Mouse (Mus musculus): ENCODE data around the gene Pip5k1a. TPM values are rescaled to one million over a fixed set of nuclear protein-coding genes. Genes with fewer than 3 reads are reported as not detected.
"Not testable (repeated sequence)": the region's sequence is repeated elsewhere in the genome, so short reads cannot be mapped to it uniquely, and the experiment has no call there.

Pip5k1a gene
- polyA plus RNA-seq, 1 experiment from 2014 or later: 12.2 TPM

DNA sequence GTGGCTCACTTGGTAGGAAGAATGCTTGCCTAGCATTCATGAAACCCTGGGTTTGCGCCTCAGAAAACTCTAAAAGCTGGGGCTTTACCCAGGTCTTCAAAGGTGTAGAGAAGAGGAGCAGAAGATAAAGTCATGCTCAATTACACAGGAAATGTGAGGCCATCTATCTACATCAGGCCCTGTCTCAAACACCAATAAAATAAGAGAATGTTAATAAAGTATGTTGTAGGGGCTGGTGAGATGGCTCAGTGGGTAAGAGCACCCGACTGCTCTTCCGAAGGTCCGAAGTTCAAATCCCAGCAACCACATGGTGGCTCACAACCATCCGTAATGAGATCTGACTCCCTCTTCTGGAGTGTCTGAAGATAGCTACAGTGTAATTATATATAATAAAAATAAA lies 85.8 kb downstream of the Pip5k1a start:
- WGBS: 93% methylated on average over 5 of the region's 5 CpGs
- H3K36me3 ChIP-seq (ENCODE audit: control insufficient read depth, insufficient read depth, low read length); H3K27me3 ChIP-seq (ENCODE audit: control insufficient read depth, insufficient read depth, low read length); H3K9me3 ChIP-seq (ENCODE audit: control insufficient read depth, low read length); H3K9ac ChIP-seq (replicated peaks; ENCODE audit: low read depth, low read length); H3K4me2 ChIP-seq (ENCODE audit: low read depth, low read length); H3K27ac ChIP-seq (ENCODE audit: low read depth, low read length); H3K4me3 ChIP-seq (ENCODE audit: low read depth, low read length); ATAC-seq (ENCODE audit: low read depth); H3K4me1 ChIP-seq (ENCODE audit: control insufficient read depth, insufficient read depth, low read length): not testable (repeated sequence)

DNA sequence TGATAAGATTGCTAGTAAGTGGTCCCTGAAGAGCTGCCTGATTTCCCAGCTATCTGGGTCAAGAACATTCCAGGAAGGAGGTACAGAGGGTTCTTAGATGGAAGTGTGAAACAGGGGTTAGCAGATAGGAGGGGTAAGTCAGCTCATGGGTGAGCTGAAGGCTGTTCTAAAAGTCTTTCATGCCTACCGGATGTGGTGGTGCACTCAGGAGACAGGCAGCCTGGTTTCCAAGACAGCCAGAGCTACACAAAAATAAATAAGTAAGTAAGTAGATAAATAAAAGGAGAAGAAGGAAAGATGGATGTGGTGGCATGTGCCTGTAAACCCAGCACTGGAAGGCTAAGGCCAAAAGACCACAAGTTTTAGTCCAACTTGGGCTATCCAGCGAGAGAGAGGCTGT lies 88.0 kb downstream of the Pip5k1a start:
- H3K27me3 ChIP-seq (ENCODE audit: control insufficient read depth, insufficient read depth, low read length): no peaks in the 10 kb centered on the region
- H3K9me3 ChIP-seq (ENCODE audit: control insufficient read depth, low read length): no peaks in the 10 kb centered on the region
- H3K27ac ChIP-seq (ENCODE audit: low read depth, low read length): no peak overlapping the region
- H3K36me3 ChIP-seq (ENCODE audit: control insufficient read depth, insufficient read depth, low read length): no peaks in the 10 kb centered on the region
- no peak overlapping the region for H3K4me2 ChIP-seq (ENCODE audit: low read depth, low read length)
- H3K4me1 ChIP-seq (ENCODE audit: control insufficient read depth, insufficient read depth, low read length): peaks cover 15% of the 10 kb centered on the region
- H3K4me3 ChIP-seq (ENCODE audit: low read depth, low read length): no peak overlapping the region
- no peak overlapping the region for H3K9ac ChIP-seq (replicated peaks; ENCODE audit: low read depth, low read length)
- no peak for ATAC-seq (ENCODE audit: low read depth)
- WGBS: 80% methylated on average over 2 of the region's 2 CpGs

DNA sequence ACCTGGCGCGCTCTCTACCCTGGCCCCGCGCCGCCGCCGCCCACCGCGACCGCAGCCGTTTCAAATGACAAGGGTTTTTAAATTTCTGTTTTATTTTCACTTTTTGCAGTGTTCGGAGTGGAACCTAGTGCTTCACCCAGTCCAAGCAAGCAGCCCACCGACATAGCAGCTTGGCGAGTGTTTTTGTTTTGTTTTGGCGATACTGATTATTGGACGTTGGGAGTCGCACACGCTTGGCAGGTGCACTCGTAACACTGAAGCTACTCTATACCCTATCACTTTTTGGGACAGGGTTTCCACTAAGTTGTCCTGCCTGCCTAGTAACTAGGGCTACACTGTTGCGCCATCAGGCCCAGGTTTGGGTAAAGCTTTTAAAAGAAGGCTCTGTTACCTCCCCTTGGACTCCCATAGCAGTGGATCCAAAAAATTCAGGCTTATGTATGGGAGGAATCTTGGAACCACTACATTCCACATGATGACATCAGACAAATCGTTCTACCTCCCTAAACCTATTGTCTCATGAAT lies 90.1 kb downstream of the Pip5k1a start:
- Histone ChIP-seq H3K9me3 (ENCODE audit: control insufficient read depth, low read length) (no peaks in the 10 kb centered on the region), H3K4me2 (ENCODE audit: low read depth, low read length) (peak overlapping the region; percentile 78), H3K27me3 (ENCODE audit: control insufficient read depth, insufficient read depth, low read length) (no peaks in the 10 kb centered on the region), H3K4me3 (ENCODE audit: low read depth, low read length) (peak overlapping the region; percentile 66), H3K9ac (replicated peaks; ENCODE audit: low read depth, low read length) (peak overlapping the region; percentile 62), H3K4me1 (ENCODE audit: control insufficient read depth, insufficient read depth, low read length) (peaks cover 22% of the 10 kb centered on the region), H3K36me3 (ENCODE audit: control insufficient read depth, insufficient read depth, low read length) (peaks cover 6% of the 10 kb centered on the region), H3K27ac (ENCODE audit: low read depth, low read length) (peak overlapping the region; percentile 91)
- ATAC-seq (ENCODE audit: low read depth): no peak
- WGBS: 2% methylated on average over 21 of the region's 21 CpGs

DNA sequence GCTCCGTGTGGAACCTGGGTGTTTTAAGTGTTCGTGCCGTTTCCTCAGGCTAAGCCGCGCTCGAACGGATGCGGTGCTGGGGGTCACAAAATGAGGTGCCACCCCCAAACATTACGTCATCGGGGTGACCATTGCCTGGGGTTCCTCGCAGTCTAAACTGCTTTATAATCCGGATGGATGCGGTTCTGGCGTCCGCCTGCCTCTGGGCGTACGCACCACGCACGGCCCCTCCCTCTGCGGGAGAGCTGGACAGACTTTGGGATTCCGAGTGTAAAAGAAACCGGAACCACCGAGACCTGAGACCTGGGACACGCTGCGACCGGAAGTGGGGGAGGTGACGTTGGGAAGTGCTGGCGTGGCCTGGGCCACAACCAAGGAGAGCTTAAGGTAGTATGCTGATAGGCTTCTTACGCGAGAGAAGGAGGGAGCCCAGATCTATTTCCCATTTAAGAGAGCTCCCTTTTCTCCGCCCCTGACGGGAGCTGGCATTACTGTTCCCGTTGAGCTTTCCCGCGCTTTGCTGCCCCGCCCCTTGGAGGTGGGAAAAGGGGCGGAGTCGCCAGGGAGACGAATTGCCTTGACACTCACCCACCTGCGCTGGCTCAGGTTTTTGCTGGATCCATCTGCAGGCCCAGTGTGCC lies 90.7 kb downstream of the Pip5k1a start:
- Histone ChIP-seq H3K4me3 (ENCODE audit: low read depth, low read length) (peak overlapping the region; percentile 66), H3K27me3 (ENCODE audit: control insufficient read depth, insufficient read depth, low read length) (no peaks in the 10 kb centered on the region), H3K9ac (replicated peaks; ENCODE audit: low read depth, low read length) (peak overlapping the region; percentile 62), H3K9me3 (ENCODE audit: control insufficient read depth, low read length) (no peaks in the 10 kb centered on the region), H3K27ac (ENCODE audit: low read depth, low read length) (peak overlapping the region; percentile 91), H3K4me2 (ENCODE audit: low read depth, low read length) (peak overlapping the region; percentile 78), H3K4me1 (ENCODE audit: control insufficient read depth, insufficient read depth, low read length) (peaks cover 22% of the 10 kb centered on the region), H3K36me3 (ENCODE audit: control insufficient read depth, insufficient read depth, low read length) (peaks cover 11% of the 10 kb centered on the region)
- under 1% methylated on average over 40 of the region's 40 CpGs for WGBS
- ATAC-seq (ENCODE audit: low read depth): peak; percentile 81

DNA sequence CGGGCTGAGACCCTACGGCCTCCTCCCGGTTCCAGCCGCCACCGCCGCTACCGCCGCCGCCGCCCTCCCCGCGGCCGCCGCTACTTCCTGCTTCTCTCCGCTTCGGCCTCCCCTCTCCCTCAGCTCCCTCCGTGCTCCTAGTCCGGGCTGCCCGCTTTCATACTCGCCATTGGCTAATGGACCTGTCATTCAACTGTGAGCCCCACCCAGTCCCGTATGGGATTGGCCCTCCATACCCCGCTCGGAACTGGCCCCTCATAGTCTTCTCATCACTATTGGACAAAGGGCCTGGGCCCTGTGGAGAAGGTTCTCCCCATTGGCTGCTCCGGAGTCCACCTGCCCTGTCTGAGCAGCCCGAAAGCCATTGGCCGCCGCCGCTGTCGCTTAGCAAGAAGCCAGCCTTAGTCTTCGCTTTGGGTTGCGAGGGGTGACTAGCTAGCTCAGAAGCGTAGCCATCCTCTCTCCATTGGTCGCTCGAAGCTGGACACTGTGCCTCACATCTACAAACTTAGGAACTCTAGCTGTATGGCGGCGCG lies 91.3 kb downstream of the Pip5k1a start, which contains the start of gene Zfp687:
Zfp687 (minus strand) TSS at position 112 of the 536 bp plus-strand sequence.
- peak; percentile 99 for ATAC-seq (ENCODE audit: low read depth)
- H3K4me1 ChIP-seq (ENCODE audit: control insufficient read depth, insufficient read depth, low read length): peaks cover 22% of the 10 kb centered on the region
- peak within 1 kb of the TSS; percentile 91 for H3K27ac ChIP-seq (ENCODE audit: low read depth, low read length)
- H3K27me3 ChIP-seq (ENCODE audit: control insufficient read depth, insufficient read depth, low read length): no peaks in the 10 kb centered on the region
- H3K4me2 ChIP-seq (ENCODE audit: low read depth, low read length): peak within 1 kb of the TSS; percentile 97
- under 1% methylated on average over 24 of the region's 37 CpGs for WGBS
- peaks cover 17% of the 10 kb centered on the region for H3K36me3 ChIP-seq (ENCODE audit: control insufficient read depth, insufficient read depth, low read length)
- peak within 1 kb of the TSS; percentile 66 for H3K4me3 ChIP-seq (ENCODE audit: low read depth, low read length)
- no peaks in the 10 kb centered on the region for H3K9me3 ChIP-seq (ENCODE audit: control insufficient read depth, low read length)
- peak within 1 kb of the TSS; percentile 63 for H3K9ac ChIP-seq (replicated peaks; ENCODE audit: low read depth, low read length)

DNA sequence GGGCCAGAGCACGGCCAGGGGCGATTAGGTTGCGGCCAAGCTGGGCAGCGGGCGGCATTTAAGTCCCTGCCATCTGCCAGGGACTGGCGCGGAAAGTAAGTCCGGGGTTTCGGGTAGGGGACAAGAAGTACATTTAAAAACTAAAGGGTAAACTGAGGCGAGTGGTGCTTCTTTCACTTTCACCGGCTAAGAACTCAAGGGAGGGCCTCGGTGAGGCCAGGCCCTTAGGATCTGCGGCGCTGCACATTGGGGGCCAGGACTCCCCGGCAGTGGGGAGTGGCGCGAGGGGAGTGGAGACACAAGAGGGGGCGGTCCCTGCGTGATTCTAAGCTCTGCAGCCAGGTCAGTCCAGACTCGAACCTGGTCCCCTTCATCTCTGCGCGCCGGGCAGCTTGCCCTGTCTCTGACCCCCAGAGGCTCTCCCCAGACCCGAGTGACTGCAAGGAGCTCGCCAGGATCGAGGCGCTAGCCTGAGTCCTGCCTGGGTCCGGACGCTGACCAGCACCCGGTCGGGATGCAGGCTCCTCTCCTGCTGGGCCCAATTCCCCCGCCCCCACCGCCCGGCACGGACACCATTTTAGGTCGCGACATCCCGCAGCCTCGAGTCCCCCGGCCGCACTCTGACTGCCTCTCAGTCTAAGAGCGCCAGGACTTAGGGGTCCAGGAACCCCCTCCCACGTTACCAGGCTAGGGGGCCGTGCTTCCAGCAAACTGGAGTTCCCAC lies 92.1 kb downstream of the Pip5k1a start:
- H3K9me3 ChIP-seq (ENCODE audit: control insufficient read depth, low read length): no peaks in the 10 kb centered on the region
- peak overlapping the region; percentile 91 for H3K27ac ChIP-seq (ENCODE audit: low read depth, low read length)

DNA sequence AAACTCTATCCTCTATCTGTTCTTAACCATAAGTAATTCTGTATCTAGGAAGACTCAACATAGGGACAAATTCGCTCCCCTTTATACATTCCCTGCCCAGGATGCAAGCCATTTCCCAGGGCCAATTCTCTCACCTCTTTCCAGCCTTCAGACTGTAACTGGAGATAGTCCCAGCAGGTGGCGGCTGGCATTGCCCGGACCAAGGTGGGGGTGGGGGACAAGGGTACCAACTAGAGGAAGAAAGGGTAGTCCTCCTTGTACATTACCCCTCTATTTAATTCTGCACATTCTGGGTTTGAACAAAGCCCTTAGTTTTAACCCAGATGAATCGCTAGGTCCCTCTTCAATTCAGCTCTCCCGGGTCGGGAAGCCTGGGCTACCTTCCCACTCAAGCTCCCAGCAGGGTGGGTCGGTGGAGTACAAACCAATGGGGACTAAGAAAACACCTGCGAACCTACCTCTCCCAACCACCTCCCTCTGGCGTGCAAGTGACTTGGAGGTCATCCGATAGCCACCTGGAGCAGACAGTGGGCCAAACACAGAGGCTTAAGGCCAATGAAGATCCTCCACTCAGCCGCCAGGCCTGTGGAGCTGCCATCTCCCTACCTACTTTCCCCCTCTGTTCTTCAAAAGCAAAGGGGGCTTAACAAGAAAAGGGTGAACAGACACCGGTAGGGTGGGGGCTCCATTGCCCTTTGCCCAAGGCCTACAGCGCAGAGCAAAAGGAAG lies 92.9 kb downstream of the Pip5k1a start:
- H3K4me2 ChIP-seq (ENCODE audit: low read depth, low read length): peak overlapping the region; percentile 97
- no peaks in the 10 kb centered on the region for H3K9me3 ChIP-seq (ENCODE audit: control insufficient read depth, low read length)
- peak overlapping the region; percentile 63 for H3K9ac ChIP-seq (replicated peaks; ENCODE audit: low read depth, low read length)
- no peak overlapping the region for H3K27ac ChIP-seq (ENCODE audit: low read depth, low read length)
- H3K4me3 ChIP-seq (ENCODE audit: low read depth, low read length): peak overlapping the region; percentile 66
- H3K36me3 ChIP-seq (ENCODE audit: control insufficient read depth, insufficient read depth, low read length): peaks cover 24% of the 10 kb centered on the region
- no peak for ATAC-seq (ENCODE audit: low read depth)
- WGBS: 14% methylated on average over 13 of the region's 13 CpGs
- H3K4me1 ChIP-seq (ENCODE audit: control insufficient read depth, insufficient read depth, low read length): peaks cover 22% of the 10 kb centered on the region
- no peaks in the 10 kb centered on the region for H3K27me3 ChIP-seq (ENCODE audit: control insufficient read depth, insufficient read depth, low read length)

More for the DNA sequence above, 92.1 kb downstream of the Pip5k1a start:
- WGBS: under 1% methylated on average over 41 of the region's 44 CpGs
- no peaks in the 10 kb centered on the region for H3K27me3 ChIP-seq (ENCODE audit: control insufficient read depth, insufficient read depth, low read length)
- ATAC-seq (ENCODE audit: low read depth): peak; percentile 13; the same call in 1 of the 2 replicates
- peak overlapping the region; percentile 97 for H3K4me2 ChIP-seq (ENCODE audit: low read depth, low read length)
- peak overlapping the region; percentile 63 for H3K9ac ChIP-seq (replicated peaks; ENCODE audit: low read depth, low read length)
- H3K36me3 ChIP-seq (ENCODE audit: control insufficient read depth, insufficient read depth, low read length): peaks cover 21% of the 10 kb centered on the region
- H3K4me3 ChIP-seq (ENCODE audit: low read depth, low read length): peak overlapping the region; percentile 66
- H3K4me1 ChIP-seq (ENCODE audit: control insufficient read depth, insufficient read depth, low read length): peaks cover 22% of the 10 kb centered on the region

DNA sequence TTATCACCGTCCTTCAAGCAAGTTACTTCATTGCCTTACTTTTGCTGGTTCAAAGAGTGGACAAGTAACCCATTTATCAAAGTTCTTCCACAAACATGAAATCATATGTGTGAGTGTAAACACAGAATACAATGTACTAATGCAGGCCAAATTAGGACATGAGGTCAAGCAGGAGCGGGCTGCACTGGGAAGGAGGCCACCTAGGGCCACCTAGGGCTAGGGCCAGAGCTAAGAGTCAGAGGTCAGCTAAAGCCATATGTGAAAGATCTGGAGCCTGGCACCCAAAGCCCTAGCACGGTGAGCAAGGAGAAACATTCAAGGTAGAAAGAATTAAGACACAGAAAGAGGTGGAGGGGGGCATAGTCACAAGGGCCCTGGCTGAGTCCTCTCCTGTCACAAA lies 93.7 kb downstream of the Pip5k1a start:
- Histone ChIP-seq H3K36me3 (ENCODE audit: control insufficient read depth, insufficient read depth, low read length) (peaks cover 30% of the 10 kb centered on the region), H3K27ac (ENCODE audit: low read depth, low read length) (no peak overlapping the region), H3K9me3 (ENCODE audit: control insufficient read depth, low read length) (no peaks in the 10 kb centered on the region), H3K4me3 (ENCODE audit: low read depth, low read length) (no peak overlapping the region), H3K9ac (replicated peaks; ENCODE audit: low read depth, low read length) (no peak overlapping the region), H3K4me2 (ENCODE audit: low read depth, low read length) (no peak overlapping the region), H3K4me1 (ENCODE audit: control insufficient read depth, insufficient read depth, low read length) (peaks cover 22% of the 10 kb centered on the region), H3K27me3 (ENCODE audit: control insufficient read depth, insufficient read depth, low read length) (no peaks in the 10 kb centered on the region)
- WGBS: 87% methylated on average over 3 of the region's 3 CpGs
- ATAC-seq (ENCODE audit: low read depth): no peak

Data from neural tube, embryonic 14.5 days (tissue).